Comparison of ENCODE assay signal across 23 mouse cellular contexts in the genomic region with DNA sequence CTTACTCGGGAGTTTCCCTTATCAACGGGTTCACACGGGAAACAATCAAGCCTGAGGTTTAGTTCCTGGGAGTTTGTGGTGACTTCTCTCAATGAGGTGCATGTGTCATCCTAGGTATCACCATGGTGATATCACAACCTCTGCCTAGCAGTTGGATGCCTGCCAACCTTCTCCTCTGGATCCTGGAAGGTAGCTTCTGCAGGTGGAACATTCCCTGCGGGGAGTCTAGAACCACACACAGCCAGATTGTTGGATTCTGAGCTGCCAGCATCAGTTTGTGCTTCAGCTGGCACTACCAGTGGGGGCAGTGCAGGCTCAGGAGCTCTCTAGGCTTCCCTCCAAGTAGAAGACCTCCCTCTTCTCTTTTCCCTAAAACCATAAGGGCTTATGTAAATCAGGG.
DNase-seq lines count a peak whose midpoint lies in the region; ATAC-seq and TF ChIP-seq lines count a peak whose summit lies in the region.
"Had no signal": no experiment of that assay in that cellular context is flagged by ENCODE, and none has a peak within 500 bp of the region (broad histone marks: within the 10 kb centered on the region; RNA-seq: fewer than 3 reads in every experiment).

No protein-coding gene starts in this region.

- 0 out of 2 replicates have a peak, but pooled peaks cover 4% of the 10 kb centered on the region for H3K4me1 ChIP-seq in intestine, embryonic 15.5 days (replicated peaks)
- H3K4me1 ChIP-seq in intestine, postnatal 0 days (replicated peaks; ENCODE audit: control insufficient read depth, insufficient read depth, low read length), result no peaks in the 10 kb centered on the region
- no peaks in the 10 kb centered on the region for H3K4me1 ChIP-seq in midbrain, embryonic 11.5 days (ENCODE audit: control insufficient read depth, insufficient read depth, low read length)
- H3K4me1 ChIP-seq in midbrain, embryonic 13.5 days (replicated peaks), result no peaks in the 10 kb centered on the region
- H3K4me1 ChIP-seq: embryonic facial prominence, embryonic 15.5 days; forebrain, embryonic 12.5 days; hindbrain, embryonic 10.5 days; liver, embryonic 13.5 days; neural tube, embryonic 13.5 days had no signal

- no peak for TF ChIP-seq CTCF in intestine, postnatal 0 days (IDR thresholded peaks at IDR 0.05; ENCODE audit: low read depth)

- H3K4me2 ChIP-seq in intestine, embryonic 15.5 days (replicated peaks), result no peak overlapping the region
- H3K4me2 ChIP-seq in intestine, postnatal 0 days (replicated peaks; ENCODE audit: low read depth), result no peak overlapping the region
- H3K4me2 ChIP-seq in midbrain, embryonic 11.5 days, result no peak overlapping the region
- no peak overlapping the region for H3K4me2 ChIP-seq in midbrain, embryonic 13.5 days (replicated peaks)
- H3K4me2 ChIP-seq: embryonic facial prominence, embryonic 15.5 days; forebrain, embryonic 12.5 days; limb, embryonic 15.5 days; liver, embryonic 13.5 days; neural tube, embryonic 13.5 days had no signal

- H3K4me3 ChIP-seq in intestine, embryonic 15.5 days (replicated peaks), result no peak overlapping the region
- H3K4me3 ChIP-seq in intestine, postnatal 0 days (ENCODE audit: low read depth, low read length), result no peak overlapping the region
- no peak overlapping the region for H3K4me3 ChIP-seq in midbrain, embryonic 11.5 days (ENCODE audit: low read depth, low read length)
- no peak overlapping the region for H3K4me3 ChIP-seq in midbrain, embryonic 13.5 days (replicated peaks)
- H3K4me3 ChIP-seq: embryonic facial prominence, embryonic 10.5 days; embryonic facial prominence, embryonic 15.5 days; forebrain, embryonic 12.5 days; hindbrain, embryonic 10.5 days; limb, embryonic 10.5 days; limb, embryonic 15.5 days; liver, embryonic 13.5 days; neural tube, embryonic 13.5 days had no signal

- peak; percentile 58; the same call in 1 of the 2 replicates for ATAC-seq in intestine, embryonic 15.5 days
- no peak for ATAC-seq in intestine, postnatal 0 days
- ATAC-seq in midbrain, embryonic 11.5 days (ENCODE audit: low FRiP score), result no peak
- no peak for ATAC-seq in midbrain, embryonic 13.5 days
- no peak for ATAC-seq in frontal cortex, adult (ENCODE audit: low TSS enrichment)
- ATAC-seq: hindbrain, embryonic 16.5 days; intestine, embryonic 16.5 days; lung, postnatal 0 days had no signal

- H3K36me3 ChIP-seq in intestine, embryonic 15.5 days, result no peaks in the 10 kb centered on the region
- H3K36me3 ChIP-seq in intestine, postnatal 0 days (ENCODE audit: control insufficient read depth, insufficient read depth), result no peaks in the 10 kb centered on the region
- H3K36me3 ChIP-seq in midbrain, embryonic 11.5 days (ENCODE audit: control insufficient read depth, insufficient read depth, low read length), result no peaks in the 10 kb centered on the region
- H3K36me3 ChIP-seq in midbrain, embryonic 13.5 days, result no peaks in the 10 kb centered on the region
- H3K36me3 ChIP-seq: embryonic facial prominence, embryonic 10.5 days; embryonic facial prominence, embryonic 15.5 days; forebrain, embryonic 12.5 days; hindbrain, embryonic 10.5 days; limb, embryonic 10.5 days; limb, embryonic 15.5 days; liver, embryonic 13.5 days; neural tube, embryonic 13.5 days had no signal

- DNase-seq in cerebellum, postnatal 14 days, result peak; percentile 46 to 64
- DNase-seq in cerebellum, adult 18-20 months, result no peak
- DNase-seq in midbrain, embryonic 11.5 days (ENCODE audit: low spot score, missing footprints), result peak; percentile 39
- DNase-seq: adrenal gland, adult 8-10 months; cerebellum, adult 9-10 months; heart, postnatal 14 days; liver, embryonic 13.5 days; lung, adult 18-20 months; thymus, postnatal 4 days had no signal

- no peaks in the 10 kb centered on the region for H3K9me3 ChIP-seq in intestine, embryonic 15.5 days
- H3K9me3 ChIP-seq in intestine, postnatal 0 days (ENCODE audit: control insufficient read depth), result no peaks in the 10 kb centered on the region
- no peaks in the 10 kb centered on the region for H3K9me3 ChIP-seq in midbrain, embryonic 11.5 days (ENCODE audit: control insufficient read depth, low read length)
- H3K9me3 ChIP-seq in midbrain, embryonic 13.5 days, result no peaks in the 10 kb centered on the region
- H3K9me3 ChIP-seq: embryonic facial prominence, embryonic 10.5 days; embryonic facial prominence, embryonic 15.5 days; forebrain, embryonic 12.5 days; hindbrain, embryonic 10.5 days; limb, embryonic 10.5 days; limb, embryonic 15.5 days; liver, embryonic 13.5 days; neural tube, embryonic 13.5 days had no signal

- no peak overlapping the region for H3K9ac ChIP-seq in intestine, embryonic 15.5 days
- no peak overlapping the region for H3K9ac ChIP-seq in intestine, postnatal 0 days (ENCODE audit: low read depth, low read length)
- H3K9ac ChIP-seq in midbrain, embryonic 11.5 days (ENCODE audit: low read length), result no peak overlapping the region
- H3K9ac ChIP-seq in midbrain, embryonic 13.5 days (replicated peaks), result no peak overlapping the region
- H3K9ac ChIP-seq: embryonic facial prominence, embryonic 15.5 days; forebrain, embryonic 12.5 days; limb, embryonic 15.5 days; liver, embryonic 13.5 days; neural tube, embryonic 13.5 days had no signal

- no peaks in the 10 kb centered on the region for H3K27me3 ChIP-seq in intestine, embryonic 15.5 days (replicated peaks)
- no peaks in the 10 kb centered on the region for H3K27me3 ChIP-seq in intestine, postnatal 0 days (replicated peaks; ENCODE audit: control insufficient read depth, insufficient read depth, low read length)
- no peaks in the 10 kb centered on the region for H3K27me3 ChIP-seq in midbrain, embryonic 11.5 days (ENCODE audit: control insufficient read depth, insufficient read depth, low read length)
- no peaks in the 10 kb centered on the region for H3K27me3 ChIP-seq in midbrain, embryonic 13.5 days
- H3K27me3 ChIP-seq: embryonic facial prominence, embryonic 15.5 days; forebrain, embryonic 12.5 days; liver, embryonic 13.5 days; neural tube, embryonic 13.5 days had no signal

- no peak overlapping the region for H3K27ac ChIP-seq in intestine, embryonic 15.5 days
- no peak overlapping the region for H3K27ac ChIP-seq in intestine, postnatal 0 days (ENCODE audit: low read depth, low read length)
- no peak overlapping the region for H3K27ac ChIP-seq in midbrain, embryonic 11.5 days (ENCODE audit: low read depth, low read length)
- no peak overlapping the region for H3K27ac ChIP-seq in midbrain, embryonic 13.5 days
- H3K27ac ChIP-seq: embryonic facial prominence, embryonic 10.5 days; embryonic facial prominence, embryonic 15.5 days; forebrain, embryonic 12.5 days; hindbrain, embryonic 10.5 days; limb, embryonic 10.5 days; limb, embryonic 15.5 days; liver, embryonic 13.5 days; neural tube, embryonic 13.5 days had no signal

- WGBS in intestine, embryonic 15.5 days, result 47% methylated on average over 4 of the region's 4 CpGs
- 50% methylated on average over 4 of the region's 4 CpGs for whole genome bisulfite sequencing in intestine, postnatal 0 days
- 61% methylated on average over 4 of the region's 4 CpGs for WGBS in midbrain, embryonic 11.5 days
- 69% methylated on average over 4 of the region's 4 CpGs for WGBS in midbrain, embryonic 13.5 days

Comparison
In these comparisons a context has a peak if more than half of its experiments do, and no peak if none do; other contexts are left out.
1. DNase-seq: peak in cerebellum, postnatal 14 days (2 of 2) and midbrain, embryonic 11.5 days (single experiment); none in cerebellum, adult 18-20 months (0 of 2).